Mouse (Mus musculus) small intestine, adult 2 months (tissue): ENCODE results near the gene Dph1.

ENCODE experiments used
- CTCF ChIP-seq: fragments of 200-500 bp; IDR thresholded peaks from 2 replicates; pipeline ENCODE4 v1.5.1; 2012; ENCODE audit warnings: low read depth, mild to moderate bottlenecking, control low read depth, inconsistent platforms, low read length, moderate library complexity, mixed read lengths; ENCODE audit not compliant: insufficient replicate concordance, insufficient read length; ENCODE audit errors: extremely low read depth
- POLR2A ChIP-seq: fragments of 200-500 bp; IDR thresholded peaks from 2 replicates; pipeline ENCODE4 v1.6.1; 2012; ENCODE audit warnings: low read depth, mild to moderate bottlenecking, control low read depth, inconsistent platforms, low read length, moderate library complexity

DNA sequence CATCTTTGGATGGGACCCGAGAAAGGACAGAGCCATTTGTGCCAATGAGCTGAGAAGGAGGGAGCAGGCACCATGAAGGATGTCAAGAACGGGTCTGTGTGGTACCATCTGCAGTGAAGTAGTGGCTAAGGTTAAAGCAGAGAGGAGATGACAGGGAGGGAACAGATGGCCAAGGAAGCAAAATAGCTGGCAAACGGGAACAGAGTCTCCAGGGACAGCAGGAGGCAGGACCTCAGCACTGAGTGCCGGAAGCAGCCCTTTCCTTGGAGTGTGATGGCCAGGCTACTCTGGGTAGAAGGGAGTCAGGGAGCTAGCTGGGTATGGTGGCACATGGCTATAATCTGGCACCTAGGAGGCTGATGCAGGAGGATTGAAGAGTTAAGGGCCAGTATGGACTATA lies 7.8 kb upstream of the Dph1 start:
- TF ChIP-seq POLR2A (no peak), CTCF (no peak)
